Mouse (Mus musculus) v-Abl transformed pro-B cells (cell line): ENCODE measurements around the gene Sh3rf1.
"Not testable (repeated sequence)": the region's sequence is repeated elsewhere in the genome, so short reads cannot be mapped to it uniquely, and the experiment has no call there.

Source experiments
- in situ Hi-C, 2 experiments: fragments of 400-800 bp; cut with MboI; formaldehyde crosslinking; loops; one replicate each; pipeline ENCODE4 v1.15.1; 2025; ENCODE audit not compliant: unreplicated experiment in 2 of 2

Sh3rf1 gene

DNA sequence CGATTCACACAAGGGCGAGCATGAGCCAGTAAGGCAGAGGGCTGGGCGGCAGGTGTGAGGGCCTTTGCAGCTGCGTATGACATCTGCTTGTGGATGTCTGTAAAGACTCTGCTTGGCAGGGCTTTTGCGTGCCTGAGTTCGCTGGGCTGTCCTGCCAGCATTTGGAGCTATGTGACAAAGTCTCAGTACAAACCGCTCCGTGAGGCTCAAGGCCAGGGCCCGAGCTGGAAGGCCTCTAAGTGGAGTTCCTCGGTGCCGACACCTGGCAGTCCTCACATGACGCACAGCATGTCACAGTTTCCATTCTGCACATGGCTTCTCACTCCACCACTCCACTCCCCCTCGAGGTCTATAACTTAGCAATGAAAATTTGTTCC lies 167.4 kb downstream of the Sh3rf1 start:
- in situ Hi-C loops: no loop called here

DNA sequence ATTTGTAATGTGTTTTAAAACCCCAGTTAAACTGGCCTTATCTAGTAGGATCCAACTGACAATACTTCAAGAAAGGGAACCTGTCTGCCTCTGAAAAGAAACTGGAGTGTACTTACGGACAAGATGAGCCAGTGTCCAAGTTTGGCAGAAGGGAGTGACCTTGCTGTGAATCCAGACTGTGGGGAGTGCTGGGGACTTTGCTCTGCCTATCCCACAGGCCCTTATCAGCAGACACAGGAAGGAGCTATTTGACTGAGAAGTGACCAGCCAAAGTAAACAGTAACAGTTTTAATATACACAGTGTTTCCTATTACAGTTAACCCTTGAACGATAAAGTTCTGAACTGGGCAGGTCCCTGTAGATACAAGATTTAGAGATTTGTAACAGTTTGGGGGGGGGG lies 173.5 kb downstream of the Sh3rf1 start:
- in situ Hi-C loops: no loop called here

DNA sequence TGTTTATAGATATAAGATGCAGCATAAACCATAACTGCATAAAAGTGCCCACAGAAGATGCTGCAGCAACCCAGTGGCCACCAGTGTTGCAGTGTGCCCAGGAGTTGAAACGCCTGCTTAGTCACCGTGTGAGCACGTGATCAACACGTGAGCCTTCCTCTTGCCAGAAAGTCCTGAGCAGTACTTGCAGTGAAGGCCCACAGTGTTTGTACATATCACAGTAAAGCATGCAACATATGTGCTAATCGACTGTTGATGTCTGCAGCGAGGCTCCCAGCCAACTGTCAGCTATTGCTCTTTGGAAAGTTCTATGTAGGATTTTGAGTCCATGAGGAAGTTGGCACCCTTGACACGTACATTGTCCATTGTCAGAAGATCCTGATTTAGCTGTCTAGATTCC lies 174.1 kb downstream of the Sh3rf1 start:
- in situ Hi-C loops: no loop called here

DNA sequence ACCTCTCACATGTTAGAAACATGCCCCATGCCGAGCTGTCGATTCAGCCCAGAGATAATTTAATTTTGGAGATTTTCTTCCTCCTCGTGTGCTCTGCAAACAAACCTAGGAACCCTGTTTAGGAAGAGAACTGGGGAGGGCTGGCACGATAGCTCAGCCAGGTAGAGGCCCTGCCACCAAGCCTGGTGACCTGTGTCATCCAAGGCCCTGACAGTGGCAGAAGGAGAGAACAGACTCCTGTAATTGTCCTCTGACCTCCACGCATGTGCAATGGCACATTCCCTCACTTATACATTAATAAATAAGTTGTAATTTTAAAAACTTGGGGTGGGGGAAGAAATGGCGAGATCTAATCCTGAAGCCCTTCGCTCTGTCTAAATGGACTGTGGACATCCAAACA lies 179.2 kb downstream of the Sh3rf1 start:
- in situ Hi-C loops: no loop called here

DNA sequence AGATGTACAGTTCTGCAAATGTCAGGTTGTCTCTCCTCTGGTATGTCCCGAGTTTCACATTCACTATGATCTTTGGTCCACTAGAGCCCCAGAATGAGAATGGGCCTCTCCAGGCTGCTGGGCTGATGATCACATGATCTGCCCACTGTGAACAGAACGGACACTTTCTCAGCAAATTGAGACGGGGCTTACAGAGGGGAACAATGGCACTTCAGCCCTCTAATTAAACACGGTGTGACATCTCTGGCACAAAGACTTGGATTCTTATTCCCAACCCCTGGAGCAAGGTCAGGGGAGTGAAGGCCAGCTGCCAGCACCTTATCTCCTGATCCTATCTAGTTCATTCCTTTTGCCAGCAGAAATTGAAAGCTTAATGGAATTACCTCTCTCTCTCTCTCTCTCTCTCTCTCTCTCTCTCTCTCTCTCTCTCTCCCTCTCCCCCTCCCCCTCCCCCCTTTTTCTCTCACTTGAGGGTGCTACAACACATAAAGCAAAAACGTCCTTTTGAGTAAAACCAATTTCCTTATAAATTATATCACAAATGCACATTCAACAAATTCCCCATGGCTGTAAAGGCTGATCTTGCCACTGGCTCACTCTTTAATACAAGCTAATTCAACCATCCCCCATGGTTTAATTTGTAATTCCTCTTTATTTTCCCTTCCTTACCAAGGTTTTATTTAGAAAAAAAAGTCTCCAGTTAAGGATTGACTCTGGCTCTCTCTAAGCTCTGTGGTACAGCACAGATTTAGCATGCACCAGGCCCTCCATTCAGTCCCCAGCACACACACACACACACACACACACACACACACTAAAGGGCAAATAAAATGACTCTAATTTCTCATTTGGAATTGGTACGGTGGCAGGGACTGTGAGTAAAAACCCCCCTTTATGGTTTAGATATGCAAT lies 179.8 kb downstream of the Sh3rf1 start:
- in situ Hi-C loops: no loop called here

DNA sequence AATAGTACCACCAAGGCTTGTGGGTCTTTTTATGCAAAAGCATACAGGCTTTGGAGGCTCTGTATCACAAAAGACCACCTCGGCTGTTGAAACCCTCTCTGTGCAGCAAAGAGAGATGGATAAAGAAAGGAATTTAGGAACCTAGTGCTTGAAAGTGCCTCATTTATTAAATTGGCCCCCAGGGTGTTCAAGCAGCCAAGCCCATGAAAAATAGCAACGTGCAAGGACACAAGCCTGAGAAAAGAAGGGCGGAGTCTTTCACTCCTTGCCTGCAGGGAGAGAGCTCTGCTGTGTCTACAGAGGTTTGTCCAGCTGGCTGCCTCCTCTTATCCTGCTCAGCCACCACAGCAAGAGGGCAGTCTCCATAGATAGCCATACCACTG lies 180.5 kb downstream of the Sh3rf1 start:
- in situ Hi-C loops: no loop called here

DNA sequence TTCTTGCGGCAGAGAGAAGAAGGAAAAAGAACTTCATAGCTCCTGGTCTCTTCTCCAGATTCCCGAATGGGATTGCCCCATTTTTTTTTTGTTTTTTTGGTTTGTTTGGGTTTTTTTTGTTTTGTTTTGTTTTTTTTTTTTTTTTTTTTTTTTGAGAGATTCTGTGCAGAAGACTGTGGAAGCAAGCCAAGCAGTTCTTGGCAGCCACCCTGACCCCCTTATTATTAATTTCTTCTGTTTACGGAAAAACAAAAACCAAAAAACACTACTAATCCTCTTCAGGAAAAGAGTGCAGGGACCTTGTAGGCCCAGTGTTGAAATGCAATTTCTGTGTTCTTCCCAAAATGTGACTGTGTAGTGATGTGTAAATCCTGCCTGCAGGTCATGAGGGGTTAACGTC lies 185.4 kb downstream of the Sh3rf1 start:
- in situ Hi-C loops: no loop called here

DNA sequence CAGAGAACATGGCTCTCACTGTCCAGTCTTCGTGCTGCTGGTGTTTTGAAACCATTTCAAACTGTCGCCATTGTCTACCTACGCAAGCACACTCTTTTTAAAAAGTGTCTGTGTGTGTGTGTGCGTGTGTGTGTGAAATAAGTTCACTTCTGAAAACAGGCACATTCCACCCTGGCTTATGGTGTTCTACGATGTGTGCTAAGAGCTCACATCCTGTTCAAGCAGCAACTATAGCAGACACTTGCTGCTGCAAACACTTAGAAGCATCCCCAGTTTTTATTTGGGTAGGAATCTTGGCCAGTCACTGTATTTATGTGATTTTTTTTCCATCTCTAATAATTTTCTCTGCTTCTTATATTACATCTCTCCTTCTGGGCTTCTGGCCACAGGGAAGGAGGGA lies 186.0 kb downstream of the Sh3rf1 start:
- in situ Hi-C loops: not testable (repeated sequence)

DNA sequence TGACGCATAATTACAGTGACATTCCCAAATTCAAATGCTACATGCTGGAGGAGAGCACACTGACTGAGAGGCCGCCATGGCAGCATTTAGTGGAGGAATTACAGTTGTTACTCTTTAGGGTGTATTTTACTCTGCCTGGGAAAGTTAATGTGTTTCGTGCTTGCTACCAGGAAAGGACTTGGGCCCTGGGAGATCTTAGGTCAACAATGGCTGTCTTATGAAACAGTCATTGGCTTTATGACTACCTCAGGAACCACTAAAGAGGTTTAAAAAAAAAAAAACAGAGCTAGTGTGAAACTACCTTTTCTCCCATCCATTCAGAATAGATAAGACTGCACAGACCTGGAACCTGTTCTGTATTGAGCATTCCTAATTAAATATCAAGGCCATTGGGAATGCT lies 195.8 kb downstream of the Sh3rf1 start:
- in situ Hi-C loops: no loop called here

DNA sequence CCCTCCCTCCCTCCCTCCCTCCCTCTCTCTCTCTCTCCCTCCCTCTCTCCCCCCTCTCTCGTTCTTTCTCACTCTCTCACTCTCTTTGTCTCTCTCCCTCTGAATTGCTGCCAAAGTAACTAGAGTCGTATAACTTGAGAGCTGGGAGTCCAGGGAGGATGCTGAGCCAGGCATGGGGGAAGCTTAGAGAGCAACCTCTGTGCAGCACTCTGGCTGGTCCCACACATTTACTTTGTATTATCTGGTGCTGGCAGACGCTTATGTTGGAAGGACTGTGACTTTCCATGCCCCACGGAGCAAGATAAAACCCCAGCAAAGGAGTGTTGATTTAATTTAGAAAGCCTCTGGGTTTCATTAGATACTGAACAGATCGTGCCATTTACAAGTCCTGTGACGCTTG lies 196.5 kb downstream of the Sh3rf1 start:
- in situ Hi-C loops: no loop called here

DNA sequence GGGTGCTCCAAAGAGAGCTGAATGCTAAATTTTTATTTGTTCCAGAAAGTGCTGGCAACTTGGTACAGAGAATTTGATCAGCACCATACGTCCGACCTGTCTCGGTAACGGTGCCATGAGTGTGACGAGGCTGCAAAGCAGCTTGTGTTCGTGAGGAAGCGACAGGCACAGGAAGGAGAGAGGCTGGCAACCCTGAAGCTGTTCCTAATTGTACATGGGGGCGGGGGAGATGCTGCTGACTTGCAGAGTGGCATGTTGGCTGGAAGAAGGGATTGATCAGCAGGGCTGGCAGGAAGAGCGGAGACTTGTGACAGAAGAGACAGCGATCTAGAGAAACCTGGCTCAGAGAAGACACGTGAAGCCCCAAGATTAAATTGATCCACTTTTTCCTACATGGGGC lies 197.9 kb downstream of the Sh3rf1 start:
- in situ Hi-C loops: no loop called here

DNA sequence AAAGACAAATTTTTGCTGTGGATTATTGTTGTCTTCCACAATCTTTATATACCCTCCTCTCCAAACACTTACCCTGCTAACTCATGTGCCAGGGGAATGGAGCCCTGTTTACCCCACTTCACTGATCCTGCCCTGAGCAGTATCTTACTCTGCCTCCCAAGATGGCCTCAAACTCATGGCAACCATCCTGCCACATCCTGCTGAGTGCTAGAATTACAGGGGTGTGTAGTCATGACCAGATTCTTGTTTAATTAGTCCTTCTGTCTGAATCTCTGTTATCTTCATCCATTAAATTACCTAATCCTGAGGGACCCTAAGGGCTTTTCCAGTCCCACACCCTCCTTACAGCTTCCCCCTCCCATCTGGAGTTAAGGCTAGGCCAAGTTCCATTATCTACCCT lies 201.5 kb downstream of the Sh3rf1 start:
- in situ Hi-C loops: no loop called here

DNA sequence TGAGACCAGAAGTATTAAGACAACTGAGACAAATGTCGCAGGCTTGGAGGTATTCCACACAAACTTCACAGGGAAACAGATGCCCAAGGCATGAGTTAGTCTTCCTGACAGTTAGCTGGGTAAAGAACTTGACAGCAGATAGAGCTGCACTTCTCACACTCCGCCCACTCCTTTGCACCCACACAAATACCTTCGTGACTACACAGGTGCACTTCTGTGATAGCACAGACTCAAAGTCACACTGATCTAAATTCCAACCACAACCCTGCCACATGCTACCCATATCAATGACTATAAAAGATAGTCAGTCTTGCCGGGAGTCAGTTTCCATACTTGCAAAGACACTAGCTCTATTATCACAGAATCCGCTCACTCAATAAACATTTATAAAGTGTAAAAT lies 202.4 kb downstream of the Sh3rf1 start:
- in situ Hi-C loops: no loop called here

DNA sequence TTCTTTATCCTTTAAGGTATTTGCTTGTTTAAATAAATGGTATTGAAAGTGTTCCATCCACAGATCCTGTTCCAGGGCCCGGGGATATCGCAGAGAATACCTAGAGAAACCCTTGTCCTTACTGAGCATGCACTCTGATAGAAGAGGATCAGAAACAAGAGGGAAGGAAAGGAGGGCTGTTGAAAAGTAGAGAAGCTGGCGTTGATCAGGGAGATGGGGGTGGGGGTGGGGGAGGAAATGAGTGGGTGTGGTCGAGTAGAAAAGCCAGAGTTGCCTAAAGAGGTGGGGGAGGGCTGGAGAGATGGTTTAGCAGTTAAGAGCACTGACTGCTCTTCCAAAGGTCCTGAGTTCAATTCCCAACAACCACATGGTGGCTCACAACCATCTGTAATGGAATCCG lies 203.0 kb downstream of the Sh3rf1 start:
- in situ Hi-C loops: no loop called here

DNA sequence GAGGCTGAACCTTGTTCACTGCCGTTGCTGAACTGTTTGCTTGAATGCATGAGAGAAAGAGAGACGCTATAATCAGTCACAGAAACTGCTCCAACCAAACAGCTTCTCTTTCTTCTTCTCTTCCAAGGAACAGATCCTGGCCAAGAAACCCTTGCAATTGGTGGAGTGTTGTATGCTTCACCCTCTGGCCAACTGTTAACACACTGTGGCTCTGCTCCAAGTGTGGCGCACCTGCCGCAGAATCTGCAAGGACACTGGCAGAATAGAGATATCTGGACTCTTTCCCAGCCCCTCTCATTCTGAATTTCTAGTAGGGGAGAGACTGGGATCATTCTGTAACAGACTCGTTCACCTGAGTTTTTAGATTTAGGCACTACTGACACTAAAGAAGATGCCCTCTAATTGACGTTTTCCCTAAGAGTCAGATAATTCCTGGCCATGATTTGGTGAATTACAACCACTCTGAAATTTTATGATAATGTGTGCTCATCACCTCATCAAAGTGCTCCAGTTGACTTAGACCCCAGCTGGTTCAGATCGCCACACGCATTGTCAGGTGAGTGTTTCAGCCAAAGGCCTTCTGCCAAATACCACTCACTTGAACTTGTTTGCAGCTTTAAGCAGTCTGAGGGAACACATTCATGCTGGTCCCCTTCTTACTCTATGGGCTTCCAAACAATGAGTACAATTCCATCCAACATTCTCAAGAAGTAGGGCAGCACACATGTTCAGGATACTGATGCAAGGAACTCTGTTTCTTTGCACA lies 204.4 kb downstream of the Sh3rf1 start:
- in situ Hi-C loops: no loop called here

DNA sequence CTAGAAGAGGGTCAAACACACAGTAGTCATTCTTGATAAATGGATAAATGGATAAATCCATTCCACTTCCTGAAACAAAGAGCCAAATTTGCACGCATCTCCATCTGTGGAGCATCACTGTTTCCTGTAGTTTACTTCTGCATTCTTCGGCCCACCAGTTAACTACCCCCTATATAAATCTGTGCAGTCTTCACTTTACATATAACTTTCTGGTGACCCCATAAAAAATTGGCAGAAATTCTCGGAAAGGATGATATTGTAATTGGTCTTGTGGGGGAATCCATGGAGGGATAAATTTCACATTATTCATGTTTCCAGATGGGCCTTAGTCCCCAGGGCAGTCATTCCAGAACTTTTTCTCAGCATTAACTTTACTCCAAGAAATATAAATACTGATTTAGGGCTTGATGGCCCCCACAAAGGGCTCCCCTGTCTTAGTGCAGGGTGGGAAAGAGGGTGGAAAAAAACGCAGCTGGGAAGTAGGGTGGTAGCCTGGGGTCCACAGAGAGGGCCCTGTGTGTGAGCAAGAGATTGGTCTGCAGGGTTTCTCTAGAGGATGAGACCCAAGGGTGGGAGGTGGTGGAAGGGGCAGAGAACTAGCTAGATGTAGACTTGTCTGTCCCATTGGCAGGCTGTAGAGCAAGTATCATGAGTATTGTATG lies 205.3 kb downstream of the Sh3rf1 start:
- in situ Hi-C loops: no loop called here

DNA sequence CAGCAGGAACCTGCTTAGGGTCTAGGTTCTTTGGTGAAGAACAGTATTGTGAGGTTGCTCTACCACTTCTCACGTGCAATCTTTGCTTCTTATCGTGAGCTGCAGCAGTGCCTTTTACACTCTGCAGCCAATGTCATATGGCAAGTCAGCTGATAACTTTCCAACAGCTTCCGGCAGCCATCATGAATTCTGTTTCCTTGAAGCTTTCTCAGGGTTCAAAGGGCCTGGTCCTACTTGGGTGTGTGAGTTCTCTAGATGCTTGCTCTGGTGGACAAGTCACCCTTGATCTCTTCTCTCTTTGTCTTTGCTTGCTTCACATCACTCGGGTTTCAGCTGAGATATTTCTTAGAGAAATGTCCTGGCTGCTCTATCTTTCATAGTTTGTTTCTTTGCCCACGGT lies 211.8 kb downstream of the Sh3rf1 start:
- in situ Hi-C loops: no loop called here

DNA sequence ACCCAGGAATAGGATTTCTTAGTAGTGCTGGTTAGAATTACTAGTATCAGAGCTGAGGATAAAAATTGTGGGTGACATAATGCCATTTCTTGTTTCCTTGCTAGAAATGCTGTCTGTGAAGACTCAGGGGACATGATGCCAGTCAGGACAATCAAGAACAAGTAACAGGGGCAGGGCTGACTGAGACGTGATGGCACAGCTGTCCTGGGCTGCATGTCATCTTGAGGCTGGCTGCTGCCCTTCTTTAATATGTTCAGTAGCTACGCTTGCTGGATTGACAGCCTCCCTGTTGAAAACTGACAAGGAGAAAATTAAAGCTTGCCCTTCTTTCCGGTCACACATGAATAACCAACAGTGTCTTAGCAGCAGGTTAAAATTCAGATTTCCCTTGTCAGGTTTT lies 212.5 kb downstream of the Sh3rf1 start:
- in situ Hi-C loops: no loop called here

DNA sequence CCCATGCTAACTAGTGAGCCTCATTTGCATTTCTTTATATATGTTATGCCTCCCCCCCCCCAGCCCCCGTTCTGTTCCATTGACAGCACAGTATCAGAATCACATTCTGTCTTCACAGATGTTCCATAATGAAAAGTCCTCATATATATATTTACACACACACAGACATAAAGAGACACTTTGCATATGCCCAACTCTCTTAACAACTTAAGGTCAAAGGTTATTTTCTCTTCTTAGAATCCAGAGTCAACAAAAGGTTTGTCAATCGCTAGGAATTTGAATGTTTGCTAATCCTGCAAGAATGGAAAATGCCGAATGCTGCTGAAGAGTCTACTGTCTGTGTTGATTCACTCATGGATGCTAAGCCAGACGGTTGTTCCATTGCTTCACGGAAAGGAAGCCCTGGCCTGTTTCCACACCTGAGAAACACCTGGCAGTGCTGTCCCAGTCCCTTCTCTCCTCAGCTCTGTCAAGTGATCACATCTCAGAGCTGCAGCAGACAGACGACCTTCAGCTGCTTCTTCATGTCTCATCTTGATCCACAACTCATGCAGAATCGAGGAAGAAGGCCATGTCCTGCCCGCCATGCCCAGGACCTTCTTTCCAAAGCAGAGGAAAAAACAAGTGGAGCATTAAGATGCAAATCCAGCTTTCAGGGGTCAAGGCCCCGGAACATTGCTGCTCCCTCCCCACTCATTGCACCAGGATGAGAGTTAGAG lies 213.1 kb downstream of the Sh3rf1 start:
- in situ Hi-C loops: no loop called here

DNA sequence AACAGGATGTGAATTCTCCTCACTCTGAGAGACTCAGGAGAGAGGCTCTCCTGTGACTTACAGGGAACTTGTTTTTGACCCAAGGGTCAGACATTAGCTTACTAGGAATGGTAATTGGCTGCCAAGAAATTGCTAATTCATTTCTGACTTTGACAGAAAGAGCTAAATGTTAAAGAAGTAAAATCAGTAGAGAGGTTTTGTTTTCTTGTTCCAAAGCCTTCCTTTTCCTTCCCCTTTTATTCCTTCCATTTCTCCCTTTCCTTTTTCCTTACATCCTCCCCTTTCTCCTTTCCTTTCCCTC lies 213.6 kb downstream of the Sh3rf1 start:
- in situ Hi-C loops: no loop called here

DNA sequence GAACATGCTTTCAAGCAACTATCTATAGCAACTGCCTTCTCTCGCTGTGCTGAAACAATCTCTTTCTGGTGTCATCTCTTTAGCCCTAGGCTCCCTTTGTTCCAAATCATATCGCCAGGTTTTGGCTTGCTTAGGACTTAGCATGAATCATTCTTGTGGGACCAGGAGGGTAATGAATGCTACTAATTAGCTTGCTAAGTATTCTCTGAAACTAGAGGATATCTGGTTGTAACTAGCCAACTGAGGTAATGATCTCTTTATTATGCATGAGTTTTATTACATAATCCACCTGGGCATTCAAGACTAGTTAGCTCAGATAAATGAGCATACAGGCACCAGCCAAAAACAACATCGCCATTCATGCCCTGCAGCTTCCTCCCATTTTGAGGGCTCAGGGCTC lies 219.3 kb downstream of the Sh3rf1 start:
- in situ Hi-C loops: no loop called here
